Mouse (Mus musculus): Measurements from ENCODE around the gene Wasf1. TPM values are rescaled to one million over a fixed set of nuclear protein-coding genes. Genes with fewer than 3 reads are reported as not detected.

Gene Wasf1
- total and polyA plus RNA-seq, 2 experiments from 2014 or later = 28.4 to 155 TPM

DNA sequence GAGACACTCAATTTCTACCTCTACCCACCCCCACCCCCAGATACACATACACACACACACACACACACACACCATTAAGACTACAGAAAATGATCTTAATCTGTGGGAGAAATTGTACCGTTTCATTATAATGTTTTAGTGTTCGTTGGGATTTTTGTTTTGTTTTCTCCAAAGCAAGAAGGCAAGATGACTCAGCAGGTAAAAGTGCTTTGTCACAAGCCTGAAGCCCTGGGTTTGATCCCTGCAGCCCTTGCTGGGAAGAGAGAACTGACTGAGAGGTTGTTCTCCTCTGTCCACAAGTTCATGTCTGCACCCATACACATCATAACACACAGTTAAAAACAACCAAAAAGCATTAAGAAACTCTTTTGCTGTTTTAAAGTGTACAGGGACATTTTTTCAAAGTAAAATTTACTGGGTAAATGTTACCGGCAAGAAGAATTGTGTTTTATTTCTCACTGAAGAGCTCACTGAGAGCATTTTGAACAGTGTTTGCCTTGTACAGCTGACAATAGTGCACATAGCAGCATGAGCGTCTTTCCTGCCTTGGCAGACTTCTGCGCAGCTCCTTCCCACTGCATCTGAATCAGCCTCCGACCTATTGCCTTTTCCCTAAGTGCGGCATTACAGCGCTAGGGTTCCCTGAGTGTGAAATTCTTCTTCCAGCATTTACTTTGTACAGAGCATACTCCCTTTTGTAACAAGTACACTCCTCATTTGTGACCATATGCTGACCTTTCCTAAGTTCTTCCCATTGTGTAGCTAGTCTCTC is 35.6 kb downstream of the Wasf1 start:
- Histone ChIP-seq H3K27me3 (ENCODE audit: insufficient read depth, low read length) (no peaks in the 10 kb centered on the region), H3K27ac (ENCODE audit: low read depth, low read length) (no peak overlapping the region; the same call in 1 of the 2 replicates), H3K36me3 (ENCODE audit: insufficient read depth, low read length) (no peaks in the 10 kb centered on the region), H3K4me1 (ENCODE audit: insufficient read depth, low read length) (no peaks in the 10 kb centered on the region), H3K9ac (replicated peaks; ENCODE audit: low read length, poor library complexity, severe bottlenecking) (no peak overlapping the region), H3K4me3 (ENCODE audit: low read depth, low read length) (no peak overlapping the region), H3K4me2 (ENCODE audit: low read depth, low read length, poor library complexity, severe bottlenecking) (no peak overlapping the region), H3K9me3 (ENCODE audit: low read length) (no peaks in the 10 kb centered on the region)
- TF ChIP-seq CTCF (IDR thresholded peaks at IDR 0.05) = no peak
- DNase-seq (ENCODE audit: low spot score) = no peak
- no peak for ATAC-seq (ENCODE audit: low FRiP score)
- WGBS = 71% methylated on average over 8 of the region's 8 CpGs

DNA sequence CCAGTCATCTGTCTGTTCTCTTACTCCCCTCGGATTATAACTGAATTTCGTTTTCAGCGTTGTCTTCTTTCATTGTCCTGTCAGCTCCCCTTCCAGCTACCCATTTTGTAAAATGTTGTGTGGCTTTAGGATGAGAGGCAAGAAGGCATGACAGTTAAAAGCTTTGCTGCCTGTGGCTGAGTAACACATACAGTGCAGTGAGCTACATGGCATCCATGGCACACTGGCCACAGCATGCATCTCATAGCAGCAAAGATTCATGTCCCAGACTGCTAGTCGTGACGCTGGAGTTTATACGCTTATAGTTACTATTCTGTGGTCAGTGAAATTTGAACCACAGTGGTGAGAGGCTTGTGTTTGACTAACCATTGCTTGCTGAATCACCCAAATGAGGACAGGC is 36.2 kb downstream of the Wasf1 start:
- no peaks in the 10 kb centered on the region for H3K36me3 ChIP-seq (ENCODE audit: insufficient read depth, low read length)
- 79% methylated on average over 6 of the region's 6 CpGs for WGBS
- no peak overlapping the region for H3K9ac ChIP-seq (replicated peaks; ENCODE audit: low read length, poor library complexity, severe bottlenecking)
- H3K4me3 ChIP-seq (ENCODE audit: low read depth, low read length) = no peak overlapping the region
- no peak for TF ChIP-seq CTCF (IDR thresholded peaks at IDR 0.05)
- no peak overlapping the region for H3K4me2 ChIP-seq (ENCODE audit: low read depth, low read length, poor library complexity, severe bottlenecking)
- H3K27ac ChIP-seq (ENCODE audit: low read depth, low read length) = no peak overlapping the region
- no peaks in the 10 kb centered on the region for H3K27me3 ChIP-seq (ENCODE audit: insufficient read depth, low read length)
- no peaks in the 10 kb centered on the region for H3K4me1 ChIP-seq (ENCODE audit: insufficient read depth, low read length)
- ATAC-seq (ENCODE audit: low FRiP score) (no peak), DNase-seq (ENCODE audit: low spot score) (no peak)
- H3K9me3 ChIP-seq (ENCODE audit: low read length) = no peaks in the 10 kb centered on the region

DNA sequence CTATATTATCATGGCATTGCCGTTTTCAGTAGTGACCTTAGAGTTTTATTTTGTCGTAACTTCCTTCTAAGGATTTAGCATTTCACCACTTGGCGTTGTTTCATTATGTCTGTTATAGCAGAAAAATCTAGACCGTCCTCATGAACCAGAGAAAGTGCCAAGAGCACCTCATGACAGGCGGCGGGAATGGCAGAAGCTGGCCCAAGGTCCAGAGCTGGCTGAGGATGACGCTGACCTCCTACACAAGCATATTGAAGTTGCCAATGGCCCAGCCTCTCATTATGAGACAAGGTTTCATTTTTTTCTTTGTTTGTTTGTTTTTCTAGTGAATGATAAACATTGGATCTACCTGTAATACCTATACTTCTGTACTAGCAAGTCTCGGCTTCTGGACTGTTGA is 49.7 kb downstream of the Wasf1 start:
- TF ChIP-seq CTCF (IDR thresholded peaks at IDR 0.05) = no peak
- ATAC-seq (ENCODE audit: low FRiP score) = no peak
- H3K4me1 ChIP-seq (ENCODE audit: insufficient read depth, low read length) = no peaks in the 10 kb centered on the region
- no peaks in the 10 kb centered on the region for H3K9me3 ChIP-seq (ENCODE audit: low read length)
- 92% methylated on average over 8 of the region's 8 CpGs for WGBS
- H3K9ac ChIP-seq (replicated peaks; ENCODE audit: low read length, poor library complexity, severe bottlenecking) = no peak overlapping the region
- H3K27ac ChIP-seq (ENCODE audit: low read depth, low read length) = no peak overlapping the region
- DNase-seq (ENCODE audit: low spot score) = no peak
- no peak overlapping the region for H3K4me3 ChIP-seq (ENCODE audit: low read depth, low read length)
- H3K4me2 ChIP-seq (ENCODE audit: low read depth, low read length, poor library complexity, severe bottlenecking) = no peak overlapping the region
- H3K27me3 ChIP-seq (ENCODE audit: insufficient read depth, low read length) = no peaks in the 10 kb centered on the region
- H3K36me3 ChIP-seq (ENCODE audit: insufficient read depth, low read length) = peaks cover 36% of the 10 kb centered on the region

DNA sequence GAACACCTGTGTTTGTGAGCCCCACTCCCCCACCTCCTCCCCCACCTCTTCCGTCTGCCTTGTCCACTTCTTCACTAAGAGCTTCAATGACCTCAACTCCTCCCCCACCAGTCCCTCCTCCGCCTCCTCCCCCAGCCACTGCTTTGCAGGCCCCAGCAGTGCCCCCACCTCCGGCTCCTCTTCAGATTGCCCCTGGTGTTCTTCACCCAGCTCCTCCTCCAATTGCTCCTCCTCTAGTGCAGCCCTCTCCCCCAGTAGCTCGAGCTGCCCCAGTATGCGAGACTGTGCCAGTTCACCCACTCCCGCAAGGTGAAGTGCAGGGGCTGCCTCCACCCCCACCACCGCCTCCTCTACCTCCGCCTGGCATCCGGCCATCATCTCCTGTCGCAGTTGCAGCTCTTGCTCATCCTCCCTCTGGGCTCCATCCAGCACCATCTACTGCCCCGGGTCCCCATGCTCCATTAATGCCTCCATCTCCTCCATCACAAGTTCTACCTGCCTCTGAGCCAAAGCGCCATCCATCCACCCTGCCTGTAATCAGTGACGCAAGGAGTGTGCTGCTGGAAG is 53.0 kb downstream of the Wasf1 start:
- Histone ChIP-seq H3K9ac (replicated peaks; ENCODE audit: low read length, poor library complexity, severe bottlenecking) (no peak overlapping the region), H3K27me3 (ENCODE audit: insufficient read depth, low read length) (no peaks in the 10 kb centered on the region), H3K4me3 (ENCODE audit: low read depth, low read length) (no peak overlapping the region), H3K27ac (ENCODE audit: low read depth, low read length) (no peak overlapping the region), H3K36me3 (ENCODE audit: insufficient read depth, low read length) (peaks cover 37% of the 10 kb centered on the region), H3K9me3 (ENCODE audit: low read length) (no peaks in the 10 kb centered on the region), H3K4me2 (ENCODE audit: low read depth, low read length, poor library complexity, severe bottlenecking) (no peak overlapping the region), H3K4me1 (ENCODE audit: insufficient read depth, low read length) (no peaks in the 10 kb centered on the region)
- no peak for ATAC-seq (ENCODE audit: low FRiP score)
- DNase-seq (ENCODE audit: low spot score) = no peak
- WGBS = 89% methylated on average over 13 of the region's 13 CpGs
- no peak for TF ChIP-seq CTCF (IDR thresholded peaks at IDR 0.05)

DNA sequence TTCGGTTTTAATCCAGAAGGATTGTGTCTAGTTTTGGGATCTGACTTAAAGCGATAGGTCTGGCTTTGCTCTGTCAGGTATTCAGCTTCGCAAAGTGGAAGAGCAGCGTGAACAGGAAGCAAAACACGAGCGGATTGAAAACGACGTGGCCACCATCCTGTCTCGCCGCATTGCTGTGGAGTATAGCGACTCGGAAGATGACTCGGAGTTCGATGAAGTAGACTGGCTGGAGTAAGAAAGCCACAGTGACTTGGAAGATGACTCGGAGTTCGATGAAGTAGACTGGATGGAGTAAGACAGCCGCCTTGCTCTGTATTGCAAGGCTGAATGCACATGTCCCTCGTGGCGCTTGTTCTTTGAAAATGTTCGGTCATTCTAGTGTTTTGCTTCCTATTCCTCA is 54.3 kb downstream of the Wasf1 start:
- Histone ChIP-seq H3K4me2 (ENCODE audit: low read depth, low read length, poor library complexity, severe bottlenecking) (no peak overlapping the region), H3K9ac (replicated peaks; ENCODE audit: low read length, poor library complexity, severe bottlenecking) (no peak overlapping the region), H3K9me3 (ENCODE audit: low read length) (no peaks in the 10 kb centered on the region), H3K27ac (ENCODE audit: low read depth, low read length) (no peak overlapping the region), H3K36me3 (ENCODE audit: insufficient read depth, low read length) (peaks cover 30% of the 10 kb centered on the region), H3K4me1 (ENCODE audit: insufficient read depth, low read length) (no peaks in the 10 kb centered on the region), H3K27me3 (ENCODE audit: insufficient read depth, low read length) (no peaks in the 10 kb centered on the region), H3K4me3 (ENCODE audit: low read depth, low read length) (no peak overlapping the region)
- TF ChIP-seq CTCF (IDR thresholded peaks at IDR 0.05) = no peak
- DNase-seq (ENCODE audit: low spot score) (no peak), ATAC-seq (ENCODE audit: low FRiP score) (no peak)
- WGBS = 94% methylated on average over 20 of the region's 20 CpGs

DNA sequence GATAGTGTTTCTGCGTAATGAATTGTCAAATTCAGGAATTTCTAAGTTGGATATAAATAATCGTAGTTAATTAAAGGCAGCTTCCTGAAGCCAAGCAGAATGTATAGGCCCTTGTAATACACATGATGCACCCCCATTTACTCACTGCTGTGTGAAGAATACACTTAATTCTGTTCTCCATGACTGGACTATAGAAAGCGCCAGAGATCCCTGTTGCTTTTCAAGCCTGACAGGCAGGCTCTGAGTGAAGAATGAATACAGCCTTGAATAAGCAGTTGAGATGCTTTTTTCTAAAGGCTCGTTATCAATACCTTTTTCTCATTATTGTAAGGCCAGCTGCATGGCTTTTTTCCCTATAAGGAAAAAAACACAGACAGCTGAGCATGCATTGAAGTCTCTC is 59.4 kb downstream of the Wasf1 start:
- DNase-seq (ENCODE audit: low spot score) (peak; percentile 47), ATAC-seq (ENCODE audit: low FRiP score) (no peak)
- no peaks in the 10 kb centered on the region for H3K27me3 ChIP-seq (ENCODE audit: insufficient read depth, low read length)
- H3K9me3 ChIP-seq (ENCODE audit: low read length) = no peaks in the 10 kb centered on the region
- H3K36me3 ChIP-seq (ENCODE audit: insufficient read depth, low read length) = peaks cover 4% of the 10 kb centered on the region
- no peak for TF ChIP-seq CTCF (IDR thresholded peaks at IDR 0.05)
- H3K4me2 ChIP-seq (ENCODE audit: low read depth, low read length, poor library complexity, severe bottlenecking) = no peak overlapping the region
- H3K27ac ChIP-seq (ENCODE audit: low read depth, low read length) = peak overlapping the region; percentile 47; the same call in 1 of the 2 replicates
- 34% methylated on average over 4 of the region's 4 CpGs for WGBS
- no peaks in the 10 kb centered on the region for H3K4me1 ChIP-seq (ENCODE audit: insufficient read depth, low read length)
- H3K4me3 ChIP-seq (ENCODE audit: low read depth, low read length) = no peak overlapping the region
- no peak overlapping the region for H3K9ac ChIP-seq (replicated peaks; ENCODE audit: low read length, poor library complexity, severe bottlenecking)

Measured in midbrain, postnatal 0 days (tissue).